Comparison of ENCODE assay signal across 9 mouse cellular contexts in the genomic region with DNA sequence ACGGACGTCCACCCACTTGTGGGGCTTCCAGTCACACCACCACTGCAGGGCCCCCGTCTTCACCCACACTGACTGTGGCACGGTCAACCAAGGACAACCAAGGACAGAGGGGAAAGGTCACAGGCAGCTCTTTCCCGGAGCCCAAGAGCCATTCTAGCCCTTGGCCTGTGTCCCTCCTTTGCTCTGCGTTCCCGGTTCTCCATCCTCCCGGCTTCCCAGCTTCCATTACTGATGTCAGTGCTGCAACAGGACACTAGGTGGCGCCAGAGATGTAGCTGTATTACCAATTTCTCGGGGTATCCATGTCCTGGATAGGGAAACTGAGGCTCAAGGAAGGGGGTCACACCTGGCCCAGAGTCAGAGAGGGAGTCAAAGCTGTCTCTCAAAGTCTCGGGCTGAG. TPM values are rescaled to one million over a fixed set of nuclear protein-coding genes. Genes with fewer than 3 reads are reported as not detected.
DNase-seq lines count a peak whose midpoint lies in the region; ATAC-seq lines count a peak whose summit lies in the region.
"Had no signal": no experiment of that assay in that cellular context is flagged by ENCODE, and none has a peak within 500 bp of the region (broad histone marks: within the 10 kb centered on the region; RNA-seq: fewer than 3 reads in every experiment).

No protein-coding gene starts in this region.

- WGBS in midbrain, embryonic 10.5 days: 56% methylated on average over 11 of the region's 11 CpGs
- WGBS in midbrain, embryonic 15.5 days: 49% methylated on average over 11 of the region's 11 CpGs
- 46% methylated on average over 11 of the region's 11 CpGs for WGBS in neural tube, embryonic 13.5 days

- H3K9ac ChIP-seq in midbrain, embryonic 15.5 days: no peak overlapping the region
- no peak overlapping the region for H3K9ac ChIP-seq in neural tube, embryonic 13.5 days
- H3K9ac ChIP-seq: lung, embryonic 15.5 days had no signal

- H3K27ac ChIP-seq in midbrain, embryonic 10.5 days (replicated peaks): no peak overlapping the region
- no peak overlapping the region for H3K27ac ChIP-seq in midbrain, embryonic 15.5 days
- H3K27ac ChIP-seq in neural tube, embryonic 13.5 days (replicated peaks): no peak overlapping the region
- H3K27ac ChIP-seq: lung, embryonic 15.5 days had no signal

- no peaks in the 10 kb centered on the region for H3K27me3 ChIP-seq in midbrain, embryonic 10.5 days (ENCODE audit: low read depth, poor library complexity, severe bottlenecking)
- no peaks in the 10 kb centered on the region for H3K27me3 ChIP-seq in midbrain, embryonic 15.5 days (replicated peaks)
- no peaks in the 10 kb centered on the region for H3K27me3 ChIP-seq in neural tube, embryonic 13.5 days
- H3K27me3 ChIP-seq: lung, embryonic 15.5 days had no signal

- peak; percentile 51 to 54 for DNase-seq in adrenal gland, adult 18-20 months (ENCODE audit: low spot score in 2 of 2)
- DNase-seq in adrenal gland, adult 2 months: no peak
- peak; percentile 42 for DNase-seq in midbrain, embryonic 10.5 days (ENCODE audit: low spot score)
- peak; percentile 60 for DNase-seq in brain, adult 2 months (ENCODE audit: low read depth, low spot score)
- DNase-seq in heart, adult 8-10 months (ENCODE audit: low spot score): peak; percentile 23
- DNase-seq in left cerebral cortex, postnatal 14 days (ENCODE audit: low spot score in 2 of 2): peak; percentile 53 to 69

- peaks cover 82% of the 10 kb centered on the region for H3K36me3 ChIP-seq in midbrain, embryonic 10.5 days
- H3K36me3 ChIP-seq in midbrain, embryonic 15.5 days (replicated peaks): peaks cover 32% of the 10 kb centered on the region
- peaks cover 92% of the 10 kb centered on the region for H3K36me3 ChIP-seq in neural tube, embryonic 13.5 days

- H3K4me2 ChIP-seq in midbrain, embryonic 15.5 days: no peak overlapping the region
- no peak overlapping the region for H3K4me2 ChIP-seq in neural tube, embryonic 13.5 days
- H3K4me2 ChIP-seq: lung, embryonic 15.5 days had no signal

- intact Hi-C loops in left cerebral cortex, postnatal 14 days (cut with DNase I): loop anchor here (5.0 kb wide), 1 partner anchor 530 kb away; no protein-coding TSS in a partner anchor

- peaks cover 9% of the 10 kb centered on the region; the same call in 1 of the 2 replicates for H3K4me1 ChIP-seq in midbrain, embryonic 10.5 days
- H3K4me1 ChIP-seq in midbrain, embryonic 15.5 days: no peaks in the 10 kb centered on the region
- H3K4me1 ChIP-seq in neural tube, embryonic 13.5 days (replicated peaks): no peaks in the 10 kb centered on the region
- H3K4me1 ChIP-seq: lung, embryonic 15.5 days had no signal

- ATAC-seq in midbrain, embryonic 15.5 days (replicated peaks): no peak; the same call in 1 of the 2 replicates
- ATAC-seq in neural tube, embryonic 13.5 days (ENCODE audit: low read depth): 0 out of 2 replicates have a peak, but pooled peaks have one; percentile 15

- no peak overlapping the region for H3K4me3 ChIP-seq in midbrain, embryonic 10.5 days
- no peak overlapping the region for H3K4me3 ChIP-seq in midbrain, embryonic 15.5 days
- no peak overlapping the region for H3K4me3 ChIP-seq in neural tube, embryonic 13.5 days
- H3K4me3 ChIP-seq: lung, embryonic 15.5 days had no signal

- H3K9me3 ChIP-seq in midbrain, embryonic 10.5 days (replicated peaks): peaks cover 4% of the 10 kb centered on the region; the same call in 1 of the 2 replicates
- no peaks in the 10 kb centered on the region for H3K9me3 ChIP-seq in midbrain, embryonic 15.5 days
- H3K9me3 ChIP-seq in neural tube, embryonic 13.5 days: peaks cover 2% of the 10 kb centered on the region; the same call in 1 of the 2 replicates
- H3K9me3 ChIP-seq: lung, embryonic 15.5 days had no signal

RNA-seq across cellular contexts. Expression of a gene that starts 15.9 kb away (rescaled TPM):
- total RNA-seq in adrenal gland, adult 18-20 months (2021): 100 to 1,000 TPM; 110 to 112 TPM
- total RNA-seq in adrenal gland, adult 2 months (2021): 100 to 1,000 TPM in 1 of 2 experiments, 10 to 100 TPM in 1; 77.8 to 125 TPM
- polyA plus RNA-seq in adrenal gland, adult 2 months (2012; rRNA removed): 130 and 135 TPM in 2 replicates
- polyA plus RNA-seq in midbrain, embryonic 10.5 days (2016; fragmentation: Nextera tagmentation; extraction: Ambion mirVana): 21.7 and 27.7 TPM in 2 replicates
- polyA plus RNA-seq in midbrain, embryonic 15.5 days (2015; fragmentation: Nextera tagmentation; extraction: Ambion mirVana): 53.6 and 56.0 TPM in 2 replicates
- total RNA-seq in heart, adult 8-10 months (2022): 10 to 100 TPM; 25.2 to 33.4 (median 28.5) TPM
- total RNA-seq in left cerebral cortex, postnatal 14 days (2021): 10 to 100 TPM; 84.8 to 90.0 TPM
- polyA plus RNA-seq in neural tube, embryonic 13.5 days (2015; fragmentation: Nextera tagmentation; extraction: Ambion mirVana): 41.5 TPM in 2 replicates

RNA-seq across cellular contexts. Expression of a gene that starts 17.4 kb away (rescaled TPM):
- total RNA-seq in adrenal gland, adult 18-20 months (2021): under 1 TPM; 0.32 to 0.40 TPM
- total RNA-seq in adrenal gland, adult 2 months (2021): 1 to 10 TPM in 1 of 2 experiments, under 1 TPM in 1; 0.49 to 1.0 TPM
- 0.69 and 0.88 TPM in 2 replicates for polyA plus RNA-seq in adrenal gland, adult 2 months (2012; rRNA removed)
- polyA plus RNA-seq in midbrain, embryonic 10.5 days (2016; fragmentation: Nextera tagmentation; extraction: Ambion mirVana): 0.07 and 0.16 TPM in 2 replicates
- 0.05 and 0.06 TPM in 2 replicates for polyA plus RNA-seq in midbrain, embryonic 15.5 days (2015; fragmentation: Nextera tagmentation; extraction: Ambion mirVana)
- under 1 TPM in 1 of 4 experiments, not detected in 3; 0.13 TPM for total RNA-seq in heart, adult 8-10 months (2022)
- under 1 TPM; 0.36 to 0.42 TPM for total RNA-seq in left cerebral cortex, postnatal 14 days (2021)
- polyA plus RNA-seq in neural tube, embryonic 13.5 days (2015; fragmentation: Nextera tagmentation; extraction: Ambion mirVana): 0.19 and 0.21 TPM in 2 replicates

RNA-seq across cellular contexts. Expression of a gene that starts 36.8 kb away (rescaled TPM):
- 100 to 1,000 TPM; 136 to 144 TPM for total RNA-seq in adrenal gland, adult 18-20 months (2021)
- total RNA-seq in adrenal gland, adult 2 months (2021): 100 to 1,000 TPM; 127 TPM
- 248 and 377 TPM in 2 replicates for polyA plus RNA-seq in adrenal gland, adult 2 months (2012; rRNA removed)
- 116 and 117 TPM in 2 replicates for polyA plus RNA-seq in midbrain, embryonic 10.5 days (2016; fragmentation: Nextera tagmentation; extraction: Ambion mirVana)
- polyA plus RNA-seq in midbrain, embryonic 15.5 days (2015; fragmentation: Nextera tagmentation; extraction: Ambion mirVana): 108 and 113 TPM in 2 replicates
- total RNA-seq in heart, adult 8-10 months (2022): 100 to 1,000 TPM; 148 to 170 (median 156) TPM
- 10 to 100 TPM; 62.1 to 75.0 TPM for total RNA-seq in left cerebral cortex, postnatal 14 days (2021)
- polyA plus RNA-seq in neural tube, embryonic 13.5 days (2015; fragmentation: Nextera tagmentation; extraction: Ambion mirVana): 108 and 132 TPM in 2 replicates
